Mouse (Mus musculus) stomach, postnatal 0 days (tissue): ENCODE data around the gene Uqcc1.

Experiments used
- CTCF ChIP-seq: IDR thresholded peaks from 2 replicates; pipeline ENCODE4 v1.5.1; 2016; ENCODE audit warnings: antibody characterized with exemption, low read depth, mild to moderate bottlenecking, moderate library complexity
- EP300 ChIP-seq: optimal IDR thresholded peaks from 2 replicates; pipeline ENCODE3; 2016; ENCODE audit warnings: antibody characterized with exemption

GRCm38 (mm10) chr2:155850120-155850519 is 80.0 kb downstream of the Uqcc1 start:
- no peak for TF ChIP-seq CTCF
- no peak for TF ChIP-seq EP300
